Mouse (Mus musculus): Measurements from ENCODE around the gene Drg2. TPM values are rescaled to one million over a fixed set of nuclear protein-coding genes. Genes with fewer than 3 reads are reported as not detected.

Drg2 gene
- polyA plus RNA-seq, 1 experiment from 2014 or later: 118 TPM

GRCm38 (mm10) chr11:60518305-60518704 is 63.9 kb downstream of the Drg2 start:
- no peaks in the 10 kb centered on the region for H3K27me3 ChIP-seq
- 67% methylated on average over 4 of the region's 4 CpGs for WGBS
- no peak overlapping the region for H3K27ac ChIP-seq
- ATAC-seq (ENCODE audit: insufficient number of reproducible peaks, insufficient read depth, low FRiP score, low TSS enrichment): no peak
- H3K4me2 ChIP-seq (replicated peaks): no peak overlapping the region
- H3K36me3 ChIP-seq: no peaks in the 10 kb centered on the region
- no peaks in the 10 kb centered on the region for H3K9me3 ChIP-seq
- no peak overlapping the region for H3K4me3 ChIP-seq
- no peaks in the 10 kb centered on the region for H3K4me1 ChIP-seq
- no peak overlapping the region for H3K9ac ChIP-seq

Other genes with a start within 250 kb of the Drg2 start
- gene Srebf1, start 232.0 kb upstream of the Drg2 start, polyA plus RNA-seq (2016; fragmentation: Nextera tagmentation; extraction: Ambion mirVana): 54.8 and 56.6 TPM in 2 replicates
- gene Tom1l2, start 101.7 kb upstream of the Drg2 start, polyA plus RNA-seq (2016; fragmentation: Nextera tagmentation; extraction: Ambion mirVana): 28.4 and 28.7 TPM in 2 replicates
- gene Drc3, start 101.3 kb upstream of the Drg2 start, polyA plus RNA-seq (2016; fragmentation: Nextera tagmentation; extraction: Ambion mirVana): 2.0 and 2.3 TPM in 2 replicates
- gene Gid4, start 37.4 kb upstream of the Drg2 start, polyA plus RNA-seq (2016; fragmentation: Nextera tagmentation; extraction: Ambion mirVana): 28.0 and 28.9 TPM in 2 replicates
- gene Atpaf2, start 36.1 kb upstream of the Drg2 start, polyA plus RNA-seq (2016; fragmentation: Nextera tagmentation; extraction: Ambion mirVana): 48.8 and 51.9 TPM in 2 replicates
- gene Myo15, start 14.7 kb downstream of the Drg2 start, polyA plus RNA-seq (2016; fragmentation: Nextera tagmentation; extraction: Ambion mirVana): 0.52 and 0.63 TPM in 2 replicates
- 36.1 and 37.8 TPM in 2 replicates for gene Alkbh5, start 81.8 kb downstream of the Drg2 start, polyA plus RNA-seq (2016; fragmentation: Nextera tagmentation; extraction: Ambion mirVana)
- 105 and 110 TPM in 2 replicates for gene Llgl1, start 245.1 kb downstream of the Drg2 start, polyA plus RNA-seq (2016; fragmentation: Nextera tagmentation; extraction: Ambion mirVana)

Measured in embryonic facial prominence, embryonic 12.5 days (tissue).